Mouse (Mus musculus) hindbrain, postnatal 0 days (tissue): ENCODE results near the gene Naa25. TPM values are rescaled to one million over a fixed set of nuclear protein-coding genes. Genes with fewer than 3 reads are reported as not detected.

Experiments used
- ATAC-seq: fragments of 200-750 bp; cut with Nextera tagmentation; 2 replicates; pipeline ENCODE4 v1.8.0; 2017; ENCODE audit warnings: mild to moderate bottlenecking, moderate TSS enrichment, moderate library complexity
- DNase-seq: peaks from one replicate; pipeline ENCODE4 v3.0.0-alpha.2; 2015; ENCODE audit warnings: low spot score
- H3K27ac ChIP-seq: fragments of 300-500 bp; sonication (generic); 2 replicates; pipeline ENCODE4 v1.5.1; 2014; ENCODE audit warnings: mild to moderate bottlenecking
- H3K27me3 ChIP-seq: fragments of 300-500 bp; sonication (generic); 2 replicates; pipeline ENCODE4 v1.6.1; 2014; ENCODE audit warnings: low read length, mixed read lengths; ENCODE audit not compliant: insufficient read depth
- H3K36me3 ChIP-seq: fragments of 300-500 bp; sonication (generic); 2 replicates; pipeline ENCODE4 v1.6.1; 2014; ENCODE audit warnings: low read length, mixed read lengths; ENCODE audit not compliant: insufficient read depth
- H3K4me1 ChIP-seq: fragments of 300-500 bp; sonication (generic); 2 replicates; pipeline ENCODE4 v1.6.1; 2014; ENCODE audit warnings: antibody characterized with exemption, low read length, mixed read lengths; ENCODE audit not compliant: insufficient read depth
- H3K4me2 ChIP-seq: fragments of 300-500 bp; sonication (generic); 2 replicates; pipeline ENCODE4 v1.6.1; 2014; ENCODE audit warnings: low read depth, mild to moderate bottlenecking, low read length, moderate library complexity, mixed read lengths
- H3K4me3 ChIP-seq: fragments of 300-500 bp; sonication (generic); 2 replicates; pipeline ENCODE4 v1.5.1; 2014; ENCODE audit warnings: low read length
- H3K9ac ChIP-seq: fragments of 300-500 bp; sonication (generic); replicated peaks from 2 replicates; pipeline ENCODE4 v1.6.1; 2014; ENCODE audit warnings: mild to moderate bottlenecking, low read length, moderate library complexity, mixed read lengths
- H3K9me3 ChIP-seq: fragments of 300-500 bp; sonication (generic); 2 replicates; pipeline ENCODE4 v1.6.1; 2016; ENCODE audit warnings: low read length, mixed read lengths
- CTCF ChIP-seq: IDR thresholded peaks from 2 replicates; pipeline ENCODE4 v1.5.1; 2016; ENCODE audit warnings: antibody characterized with exemption, control low read depth, low read depth
- WGBS: fragments of 180-500 bp; shearing (Covaris S2); extraction: QIAGEN DNeasy Blood & Tissue Kit; methylation state at CpG from one replicate; pipeline ENCODE4 v1.1.7; 2014; 5-methylcytosine and 5-hydroxymethylcytosine counted together
- polyA plus RNA-seq: library from polyadenylated mRNA; unstranded; fragments of >200 nt; fragmentation: Nextera tagmentation; extraction: Ambion mirVana; gene quantifications from 2 replicates; pipeline ENCODE4 v1.2.1, GENCODE M21; 2015
- total RNA-seq: library from RNA; depleted of rRNA; stranded (reverse); fragments of >200 nt; gene quantifications from 2 replicates; pipeline ENCODE4 v1.2.3, GENCODE M21; 2014; rRNA removed

Gene Naa25
- total and polyA plus RNA-seq, 2 experiments from 2014 or later = 32.9 to 37.5 TPM

- Histone ChIP-seq H3K4me1 (no peaks in the 10 kb centered on the region), H3K27me3 (no peaks in the 10 kb centered on the region), H3K4me3 (no peak overlapping the region), H3K27ac (no peak overlapping the region), H3K9ac (no peak overlapping the region), H3K4me2 (no peak overlapping the region), H3K36me3 (no peaks in the 10 kb centered on the region), H3K9me3 (no peaks in the 10 kb centered on the region)
- WGBS = 57% methylated on average over 3 of the region's 3 CpGs
- DNase-seq = no peak
- TF ChIP-seq CTCF = no peak
- no peak for ATAC-seq
Observed at GRCm38 (mm10) chr5:121469566-121469965, 71.8 kb downstream of the Naa25 start.

DNA sequence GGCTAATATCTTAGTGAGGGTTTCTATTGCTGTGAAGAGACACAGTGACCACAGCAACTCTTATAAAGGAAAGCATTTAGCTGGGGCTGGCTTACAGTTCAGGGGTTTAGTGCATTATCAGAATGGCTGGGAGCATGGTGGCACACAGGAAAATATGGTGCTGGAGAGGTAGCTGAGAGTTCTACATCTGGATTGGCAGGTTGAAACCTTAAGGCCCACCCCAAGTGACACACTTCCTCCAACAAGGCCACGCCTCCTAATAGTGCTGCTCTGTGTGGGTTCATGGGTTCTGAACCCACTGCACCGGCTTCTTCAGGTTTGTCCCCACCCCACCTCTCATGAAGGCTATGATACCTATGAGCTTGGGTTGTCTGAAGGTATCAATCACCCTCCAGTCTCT, 74.7 kb downstream of the Naa25 start:
- Histone ChIP-seq H3K4me1 (no peaks in the 10 kb centered on the region), H3K9me3 (no peaks in the 10 kb centered on the region), H3K4me3 (no peak overlapping the region), H3K36me3 (no peaks in the 10 kb centered on the region), H3K4me2 (no peak overlapping the region), H3K27me3 (no peaks in the 10 kb centered on the region), H3K9ac (no peak overlapping the region), H3K27ac (no peak overlapping the region)
- WGBS = 87% methylated on average over 2 of the region's 2 CpGs
- no peak for TF ChIP-seq CTCF
- no peak for DNase-seq
- no peak for ATAC-seq

DNA sequence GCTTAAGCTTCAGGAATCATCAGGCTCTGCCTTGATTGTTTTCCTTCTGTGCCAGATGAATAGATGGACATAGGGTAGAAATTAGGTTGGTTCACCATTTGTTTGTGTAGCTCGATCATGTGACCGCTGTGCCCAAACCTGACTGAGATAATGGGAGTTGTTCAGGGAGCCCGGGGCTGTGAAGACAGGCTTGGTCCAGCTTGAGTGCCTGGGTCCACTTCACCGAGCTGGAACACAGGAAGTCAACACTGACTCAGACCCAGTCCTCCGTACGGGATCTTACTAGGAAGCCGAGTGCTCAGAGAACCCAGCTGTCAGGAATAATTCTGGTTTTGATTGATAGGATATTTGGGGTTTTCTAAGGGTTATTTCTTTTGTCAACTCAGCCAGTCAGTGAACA, 76.9 kb downstream of the Naa25 start:
- no peaks in the 10 kb centered on the region for H3K36me3 ChIP-seq
- WGBS = 86% methylated on average over 7 of the region's 7 CpGs

DNA sequence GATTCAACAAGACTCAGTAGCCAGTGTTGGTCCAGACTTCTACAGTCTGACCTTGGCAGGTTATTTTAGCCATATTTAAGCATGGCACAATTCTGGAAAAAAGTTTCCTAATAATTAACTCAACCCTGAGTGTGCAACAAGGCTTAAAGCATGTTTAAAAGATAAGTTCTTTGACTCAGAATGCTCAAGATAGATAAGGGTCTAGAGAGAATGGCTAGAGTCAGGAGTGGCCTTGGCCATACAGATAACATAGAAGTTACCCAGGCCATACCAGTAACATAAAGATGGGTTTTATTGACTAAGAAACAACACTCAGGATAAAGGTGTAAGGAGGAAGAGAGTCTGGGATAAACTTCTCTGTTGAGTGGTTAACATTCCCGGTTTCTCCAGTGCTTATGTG, 78.3 kb downstream of the Naa25 start:
- Histone ChIP-seq H3K9me3 (no peaks in the 10 kb centered on the region), H3K27me3 (no peaks in the 10 kb centered on the region), H3K4me2 (no peak overlapping the region), H3K36me3 (no peaks in the 10 kb centered on the region), H3K4me1 (no peaks in the 10 kb centered on the region), H3K9ac (no peak overlapping the region), H3K27ac (no peak overlapping the region), H3K4me3 (no peak overlapping the region)
- DNase-seq (no peak), ATAC-seq (no peak)
- no peak for TF ChIP-seq CTCF
- 86% methylated on average over 1 of the region's 1 CpGs for WGBS

More for the DNA sequence above, 76.9 kb downstream of the Naa25 start:
- Histone ChIP-seq H3K27me3 (no peaks in the 10 kb centered on the region), H3K9ac (no peak overlapping the region), H3K27ac (no peak overlapping the region), H3K4me1 (no peaks in the 10 kb centered on the region), H3K4me2 (no peak overlapping the region), H3K9me3 (no peaks in the 10 kb centered on the region), H3K4me3 (no peak overlapping the region)
- no peak for TF ChIP-seq CTCF
- ATAC-seq (no peak), DNase-seq (no peak)

- no peaks in the 10 kb centered on the region for H3K4me1 ChIP-seq
- no peaks in the 10 kb centered on the region for H3K36me3 ChIP-seq
- DNase-seq (peak; percentile 89), ATAC-seq (peak; percentile 47; the same call in 1 of the 2 replicates)
- 30% methylated on average over 3 of the region's 3 CpGs for WGBS
- TF ChIP-seq CTCF = peak; percentile 80
- no peak overlapping the region for H3K27ac ChIP-seq
- no peak overlapping the region for H3K4me2 ChIP-seq
- no peaks in the 10 kb centered on the region for H3K27me3 ChIP-seq
- no peak overlapping the region for H3K9ac ChIP-seq
- no peaks in the 10 kb centered on the region for H3K9me3 ChIP-seq
- no peak overlapping the region for H3K4me3 ChIP-seq
Observed at GRCm38 (mm10) chr5:121477680-121478079, 79.9 kb downstream of the Naa25 start.

DNA sequence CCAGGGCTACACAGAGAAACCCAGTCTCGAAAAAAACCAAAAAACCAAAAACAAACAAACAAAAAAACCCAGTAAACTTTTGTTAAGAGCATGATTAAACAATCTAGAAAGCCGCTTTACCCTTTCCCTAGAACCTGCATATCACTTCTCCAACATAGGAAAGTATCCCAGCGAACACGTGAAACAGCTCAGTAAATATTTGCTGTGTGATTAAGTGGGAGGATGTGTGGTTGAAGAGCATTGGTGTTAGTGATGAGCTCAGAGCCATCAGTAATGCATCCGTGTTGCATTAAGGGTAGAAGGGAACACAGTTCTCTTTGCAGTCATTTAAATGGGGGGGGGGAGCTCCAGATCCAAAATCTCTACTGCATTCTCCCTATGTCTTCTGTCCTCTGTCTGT, 87.1 kb downstream of the Naa25 start:
- DNase-seq (no peak), ATAC-seq (no peak)
- Histone ChIP-seq H3K27ac (no peak overlapping the region), H3K4me2 (no peak overlapping the region), H3K4me3 (no peak overlapping the region), H3K4me1 (no peaks in the 10 kb centered on the region), H3K9me3 (no peaks in the 10 kb centered on the region), H3K9ac (no peak overlapping the region), H3K27me3 (no peaks in the 10 kb centered on the region), H3K36me3 (no peaks in the 10 kb centered on the region)
- WGBS = 81% methylated on average over 5 of the region's 5 CpGs
- TF ChIP-seq CTCF = no peak

- Histone ChIP-seq H3K36me3 (no peaks in the 10 kb centered on the region), H3K4me1 (no peaks in the 10 kb centered on the region), H3K4me2 (no peak overlapping the region), H3K4me3 (no peak overlapping the region), H3K27ac (no peak overlapping the region), H3K27me3 (no peaks in the 10 kb centered on the region), H3K9me3 (no peaks in the 10 kb centered on the region), H3K9ac (no peak overlapping the region)
- DNase-seq = no peak
- no peak for ATAC-seq
- no peak for TF ChIP-seq CTCF
- 78% methylated on average over 8 of the region's 8 CpGs for WGBS
Observed at GRCm38 (mm10) chr5:121493305-121493704, 95.6 kb downstream of the Naa25 start.

Other genes with a start within 250 kb of the Naa25 start
- 47.5 and 54.7 TPM in 2 replicates for gene Ptpn11, start 206.5 kb upstream of the Naa25 start, total RNA-seq
- gene Ptpn11, start 206.5 kb upstream of the Naa25 start, polyA plus RNA-seq = 27.9 and 28.4 TPM in 2 replicates
- 343 and 354 TPM in 2 replicates for gene Rpl6, start 193.5 kb upstream of the Naa25 start, total RNA-seq
- gene Rpl6, start 193.5 kb upstream of the Naa25 start, polyA plus RNA-seq = 359 and 380 TPM in 2 replicates
- gene Hectd4, start 177.7 kb upstream of the Naa25 start, total RNA-seq = 103 and 107 TPM in 2 replicates
- 15.1 and 15.9 TPM in 2 replicates for gene Hectd4, start 177.7 kb upstream of the Naa25 start, polyA plus RNA-seq
- gene Trafd1, start 12.3 kb upstream of the Naa25 start, total RNA-seq = 81.9 and 94.4 TPM in 2 replicates
- gene Trafd1, start 12.3 kb upstream of the Naa25 start, polyA plus RNA-seq = 107 and 108 TPM in 2 replicates
- 0.72 and 7.6 TPM in 2 replicates for gene Tmem116, start 54.0 kb downstream of the Naa25 start, total RNA-seq
- gene Tmem116, start 54.0 kb downstream of the Naa25 start, polyA plus RNA-seq = 2.3 and 2.6 TPM in 2 replicates
- gene Erp29, start 54.6 kb downstream of the Naa25 start, total RNA-seq = 37.1 and 55.9 TPM in 2 replicates
- 192 and 196 TPM in 2 replicates for gene Erp29, start 54.6 kb downstream of the Naa25 start, polyA plus RNA-seq
- gene Adam1b, start 105.5 kb downstream of the Naa25 start, total RNA-seq = not detected in 2 replicates
- not detected in 2 replicates for gene Adam1b, start 105.5 kb downstream of the Naa25 start, polyA plus RNA-seq
- gene Adam1a, start 147.5 kb downstream of the Naa25 start, total RNA-seq = 8.5 and 14.4 TPM in 2 replicates
- gene Adam1a, start 147.5 kb downstream of the Naa25 start, polyA plus RNA-seq = 1.3 and 1.4 TPM in 2 replicates
- not detected in 2 replicates for gene Gm42878, start 147.5 kb downstream of the Naa25 start, total RNA-seq
- gene Gm42878, start 147.5 kb downstream of the Naa25 start, polyA plus RNA-seq = not detected in 2 replicates
- gene Mapkapk5, start 148.0 kb downstream of the Naa25 start, total RNA-seq = 51.0 and 57.6 TPM in 2 replicates
- 43.1 and 46.1 TPM in 2 replicates for gene Mapkapk5, start 148.0 kb downstream of the Naa25 start, polyA plus RNA-seq
- gene Aldh2, start 195.9 kb downstream of the Naa25 start, total RNA-seq = 87.7 and 106 TPM in 2 replicates
- gene Aldh2, start 195.9 kb downstream of the Naa25 start, polyA plus RNA-seq = 150 and 157 TPM in 2 replicates
- gene Acad12, start 221.0 kb downstream of the Naa25 start, total RNA-seq = 1.7 and 3.7 TPM in 2 replicates
- 1.6 and 2.2 TPM in 2 replicates for gene Acad12, start 221.0 kb downstream of the Naa25 start, polyA plus RNA-seq